Mouse (Mus musculus) left cerebral cortex, adult 9 months (tissue): Measurements from ENCODE around the gene Tjap1.

Source experiments
- DNase-seq, 2 experiments: peaks; one replicate each; pipeline ENCODE4 v3.0.0; 2022; ENCODE audit warnings: low spot score in 2 of 2

Gene Tjap1

GRCm38 (mm10) chr17:46283140-46283539 is 314 bp upstream of the Tjap1 start:
- no peak for DNase-seq

GRCm38 (mm10) chr17:46278011-46278765 is 4.6 kb downstream of the Tjap1 start:
- DNase-seq: no peak

- DNase-seq: no peak
These were observed 5.2 kb downstream of the Tjap1 start for GRCm38 (mm10) chr17:46277586-46277985.

- DNase-seq: no peak
These were observed 7.3 kb downstream of the Tjap1 start for GRCm38 (mm10) chr17:46275506-46275905.

GRCm38 (mm10) chr17:46275034-46275433 is 7.8 kb downstream of the Tjap1 start:
- no peak for DNase-seq

- no peak for DNase-seq
These were observed 8.4 kb downstream of the Tjap1 start for GRCm38 (mm10) chr17:46274465-46274864.

GRCm38 (mm10) chr17:46273803-46274236 is 9.0 kb downstream of the Tjap1 start:
- no peak for DNase-seq

GRCm38 (mm10) chr17:46272675-46273074 is 10.2 kb downstream of the Tjap1 start:
- DNase-seq: no peak

GRCm38 (mm10) chr17:46272058-46272457 is 10.8 kb downstream of the Tjap1 start:
- no peak for DNase-seq

- DNase-seq: no peak
These were observed 12.9 kb downstream of the Tjap1 start for GRCm38 (mm10) chr17:46269771-46270534.

GRCm38 (mm10) chr17:46268026-46268720 is 14.7 kb downstream of the Tjap1 start:
- DNase-seq: no peak

GRCm38 (mm10) chr17:46267511-46267910 is 15.3 kb downstream of the Tjap1 start:
- DNase-seq: no peak

GRCm38 (mm10) chr17:46266986-46267385 is 15.8 kb downstream of the Tjap1 start:
- DNase-seq: no peak

- peak in 1 of 2 experiments; percentile 88 for DNase-seq
These were observed 16.8 kb downstream of the Tjap1 start for GRCm38 (mm10) chr17:46265918-46266618.

- no peak for DNase-seq
These were observed 17.3 kb downstream of the Tjap1 start for GRCm38 (mm10) chr17:46265502-46265901.

GRCm38 (mm10) chr17:46262201-46262694 is 20.6 kb downstream of the Tjap1 start:
- DNase-seq: no peak

GRCm38 (mm10) chr17:46259675-46260074 is 23.2 kb downstream of the Tjap1 start:
- DNase-seq: no peak

- no peak for DNase-seq
These were observed 24.4 kb downstream of the Tjap1 start for GRCm38 (mm10) chr17:46258279-46259053.

- no peak for DNase-seq
These were observed 27.7 kb downstream of the Tjap1 start for GRCm38 (mm10) chr17:46255147-46255546.

- no peak for DNase-seq
These were observed 28.7 kb downstream of the Tjap1 start for GRCm38 (mm10) chr17:46254106-46254505.
